Mouse (Mus musculus) liver, embryonic 16.5 days (tissue): ENCODE data around the gene Zbtb20. TPM values are rescaled to one million over a fixed set of nuclear protein-coding genes. Genes with fewer than 3 reads are reported as not detected.

ENCODE experiments used
- ATAC-seq: fragments of 200-750 bp; cut with Nextera tagmentation; 2 replicates; pipeline ENCODE4 v1.8.0; 2017; ENCODE audit warnings: low read depth, mild to moderate bottlenecking, moderate number of reproducible peaks, moderate library complexity
- H3K27ac ChIP-seq: fragments of 300-500 bp; sonication (generic); 2 replicates; pipeline ENCODE4 v1.5.1; 2014; ENCODE audit warnings: mild to moderate bottlenecking, low read length
- H3K27me3 ChIP-seq: fragments of 300-500 bp; sonication (generic); 2 replicates; pipeline ENCODE4 v1.6.1; 2014; ENCODE audit warnings: low read depth, low read length, mixed read lengths; ENCODE audit not compliant: control insufficient read depth, insufficient read depth
- H3K36me3 ChIP-seq: fragments of 300-500 bp; sonication (generic); 2 replicates; pipeline ENCODE4 v1.6.1; 2014; ENCODE audit warnings: mild to moderate bottlenecking; ENCODE audit not compliant: control insufficient read depth, insufficient read depth
- H3K4me1 ChIP-seq: fragments of 300-500 bp; sonication (generic); 2 replicates; pipeline ENCODE4 v1.6.1; 2014; ENCODE audit warnings: low read depth, low read length, mixed read lengths; ENCODE audit not compliant: control insufficient read depth
- H3K4me2 ChIP-seq: fragments of 300-500 bp; sonication (generic); 2 replicates; pipeline ENCODE4 v1.6.1; 2014; ENCODE audit warnings: low read depth, low read length, mixed read lengths
- H3K4me3 ChIP-seq: fragments of 300-500 bp; sonication (generic); 2 replicates; pipeline ENCODE4 v1.5.1; 2014; ENCODE audit warnings: low read depth, mild to moderate bottlenecking, low read length
- H3K9ac ChIP-seq: fragments of 300-500 bp; sonication (generic); 2 replicates; pipeline ENCODE4 v1.6.1; 2014; ENCODE audit warnings: low read depth, low read length
- H3K9me3 ChIP-seq: fragments of 300-500 bp; sonication (generic); replicated peaks from 2 replicates; pipeline ENCODE4 v1.6.1; 2016; ENCODE audit warnings: low read length; ENCODE audit not compliant: control insufficient read depth
- WGBS: fragments of 180-500 bp; shearing (Covaris S2); extraction: QIAGEN DNeasy Blood & Tissue Kit; methylation state at CpG from one replicate; pipeline ENCODE4 v1.1.7; 2014; ENCODE audit not compliant: insufficient replicate concordance; 5-methylcytosine and 5-hydroxymethylcytosine counted together
- polyA plus RNA-seq: library from polyadenylated mRNA; unstranded; fragments of >200 nt; fragmentation: Nextera tagmentation; extraction: Ambion mirVana; gene quantifications from 2 replicates; pipeline ENCODE4 v1.2.1, GENCODE M21; 2015

Zbtb20 gene
- polyA plus RNA-seq, 1 experiment from 2014 or later = 5.7 TPM

- Histone ChIP-seq H3K4me1 (no peaks in the 10 kb centered on the region), H3K27me3 (no peaks in the 10 kb centered on the region), H3K36me3 (no peaks in the 10 kb centered on the region), H3K4me3 (no peak overlapping the region), H3K9me3 (no peaks in the 10 kb centered on the region), H3K27ac (no peak overlapping the region), H3K9ac (no peak overlapping the region), H3K4me2 (no peak overlapping the region)
- 42% methylated on average over 1 of the region's 1 CpGs for WGBS
- no peak for ATAC-seq
Measured at GRCm38 (mm10) chr16:43256900-43257281, 381.2 kb downstream of the Zbtb20 start.

DNA sequence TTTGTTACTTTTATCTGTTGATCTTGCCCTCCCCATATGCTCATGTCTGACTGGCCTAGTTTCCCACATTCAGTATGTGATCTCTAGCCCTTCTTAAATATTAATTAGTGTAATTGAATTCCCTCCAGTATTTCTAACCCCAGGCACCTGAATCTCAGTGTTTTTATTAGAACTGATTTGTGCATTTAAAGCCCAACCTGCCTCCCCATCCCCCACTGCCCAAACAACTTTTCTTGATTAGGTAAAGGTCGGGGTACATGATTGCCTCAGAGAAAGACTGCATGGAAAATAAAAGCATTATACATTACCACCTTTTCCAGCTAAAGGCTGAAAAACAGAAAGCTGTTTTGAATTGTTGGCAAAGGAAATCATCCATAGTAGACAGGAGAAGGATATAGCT is 383.8 kb downstream of the Zbtb20 start:
- Histone ChIP-seq H3K9me3 (no peaks in the 10 kb centered on the region), H3K4me3 (no peak overlapping the region), H3K4me1 (no peaks in the 10 kb centered on the region), H3K4me2 (no peak overlapping the region), H3K27ac (no peak overlapping the region), H3K27me3 (no peaks in the 10 kb centered on the region), H3K36me3 (no peaks in the 10 kb centered on the region), H3K9ac (no peak overlapping the region)
- no peak for ATAC-seq
- 32% methylated on average over 1 of the region's 1 CpGs for WGBS

DNA sequence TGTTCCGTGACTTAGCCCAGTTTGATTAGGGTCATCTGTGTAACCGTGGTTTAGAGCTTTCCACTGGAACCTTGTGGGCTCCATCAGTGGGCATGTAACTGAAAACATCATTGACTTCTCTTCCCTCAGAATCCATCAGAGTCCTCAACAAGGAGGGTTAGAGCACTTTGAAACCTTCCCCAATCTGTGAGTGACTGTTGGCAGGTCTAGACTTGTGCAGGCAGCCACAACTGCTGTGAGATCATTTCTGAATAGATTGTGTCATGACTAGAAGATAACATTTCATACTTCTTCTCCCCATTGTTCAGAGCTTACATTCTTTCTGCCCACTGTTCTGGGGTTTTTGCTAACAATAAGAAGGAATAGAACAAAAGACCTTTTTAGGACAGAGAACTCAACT is 385.2 kb downstream of the Zbtb20 start:
- Histone ChIP-seq H3K9me3 (no peaks in the 10 kb centered on the region), H3K4me2 (no peak overlapping the region), H3K4me1 (no peaks in the 10 kb centered on the region), H3K36me3 (no peaks in the 10 kb centered on the region), H3K27me3 (no peaks in the 10 kb centered on the region), H3K4me3 (no peak overlapping the region), H3K9ac (no peak overlapping the region), H3K27ac (no peak overlapping the region)
- 59% methylated on average over 2 of the region's 2 CpGs for WGBS
- ATAC-seq = no peak

DNA sequence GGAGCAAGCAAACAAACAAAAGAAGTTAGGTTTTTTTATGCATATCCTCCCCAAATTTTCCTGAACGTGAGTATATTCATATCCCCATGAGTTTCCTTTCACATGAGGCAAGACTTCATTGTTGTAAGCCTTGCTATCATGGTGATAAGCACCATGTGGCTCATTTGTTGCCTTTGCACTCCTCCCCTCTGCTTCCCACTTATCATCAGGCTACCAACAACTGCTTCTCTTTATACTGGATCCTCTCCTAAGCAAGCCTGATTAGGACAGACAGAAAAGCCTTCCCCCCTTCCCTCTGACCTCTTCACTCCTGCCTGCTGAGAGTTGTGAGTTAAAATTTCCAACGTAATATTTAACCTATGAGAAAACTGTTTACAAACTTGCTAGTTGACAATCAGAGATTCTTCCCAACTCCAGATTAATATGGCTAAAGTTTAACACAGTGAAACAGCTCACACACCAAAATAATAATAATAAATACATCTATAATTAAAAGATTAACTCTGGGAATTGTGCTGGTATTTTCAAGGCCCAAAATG is 398.4 kb downstream of the Zbtb20 start:
- Histone ChIP-seq H3K36me3 (no peaks in the 10 kb centered on the region), H3K4me3 (no peak overlapping the region), H3K9me3 (no peaks in the 10 kb centered on the region), H3K27me3 (no peaks in the 10 kb centered on the region), H3K4me1 (no peaks in the 10 kb centered on the region), H3K4me2 (no peak overlapping the region), H3K9ac (no peak overlapping the region), H3K27ac (no peak overlapping the region)
- WGBS = 34% methylated on average over 2 of the region's 2 CpGs
- ATAC-seq = no peak

DNA sequence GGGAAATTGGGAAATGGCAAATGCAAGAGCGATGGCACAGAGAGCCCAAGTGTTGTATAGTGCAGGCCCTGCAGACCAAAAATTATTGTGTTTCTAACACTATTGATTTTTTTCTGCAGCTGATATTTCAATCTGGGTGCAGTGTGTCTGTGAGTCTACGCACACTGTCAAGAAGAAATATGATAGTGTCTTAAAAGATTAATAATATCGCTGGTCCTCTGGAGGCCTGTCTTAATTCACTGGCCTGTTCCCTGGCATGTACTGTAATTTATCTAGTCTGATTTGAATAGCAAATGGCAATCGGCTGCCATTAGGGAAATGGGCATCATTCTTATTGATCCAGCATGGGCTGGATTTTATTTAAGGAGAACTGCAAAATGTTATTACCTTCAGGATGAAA is 401.1 kb downstream of the Zbtb20 start:
- Histone ChIP-seq H3K36me3 (no peaks in the 10 kb centered on the region), H3K27ac (no peak overlapping the region), H3K9me3 (no peaks in the 10 kb centered on the region), H3K27me3 (no peaks in the 10 kb centered on the region), H3K4me2 (no peak overlapping the region), H3K9ac (no peak overlapping the region), H3K4me1 (no peaks in the 10 kb centered on the region), H3K4me3 (no peak overlapping the region)
- ATAC-seq = no peak
- 78% methylated on average over 4 of the region's 4 CpGs for WGBS

DNA sequence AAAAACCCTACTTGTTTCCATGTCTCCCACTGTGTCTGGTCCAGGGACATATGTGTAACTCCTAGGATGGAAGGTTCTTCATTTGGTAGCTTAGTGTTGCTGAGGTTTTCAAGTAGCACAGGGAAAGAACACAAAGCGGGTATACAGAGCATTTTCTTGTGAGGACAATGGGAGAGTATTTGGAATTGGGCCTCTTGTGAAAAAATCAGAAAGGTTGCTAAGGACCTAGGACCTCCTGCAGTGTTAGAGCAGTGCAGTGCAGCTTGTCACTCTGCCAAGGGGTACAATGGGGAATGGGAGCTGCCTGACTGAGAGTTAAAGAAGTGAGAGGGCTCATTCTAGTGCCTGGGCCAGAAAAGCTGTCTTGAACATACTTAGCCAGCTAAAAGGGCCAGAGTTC is 410.6 kb downstream of the Zbtb20 start:
- no peaks in the 10 kb centered on the region for H3K27me3 ChIP-seq
- WGBS = 58% methylated on average over 1 of the region's 1 CpGs
- no peaks in the 10 kb centered on the region for H3K36me3 ChIP-seq
- no peak overlapping the region for H3K27ac ChIP-seq
- no peaks in the 10 kb centered on the region for H3K9me3 ChIP-seq
- no peak overlapping the region for H3K4me3 ChIP-seq
- H3K4me1 ChIP-seq = no peaks in the 10 kb centered on the region
- no peak overlapping the region for H3K4me2 ChIP-seq
- no peak for ATAC-seq
- no peak overlapping the region for H3K9ac ChIP-seq

GRCm38 (mm10) chr16:43286783-43287383 is 411.2 kb downstream of the Zbtb20 start:
- ATAC-seq = peak; percentile 68
- H3K27me3 ChIP-seq = no peaks in the 10 kb centered on the region
- H3K9me3 ChIP-seq = no peaks in the 10 kb centered on the region
- no peak overlapping the region for H3K27ac ChIP-seq
- WGBS = 50% methylated on average over 1 of the region's 1 CpGs
- no peak overlapping the region for H3K9ac ChIP-seq
- no peak overlapping the region for H3K4me2 ChIP-seq
- H3K4me3 ChIP-seq = no peak overlapping the region
- H3K36me3 ChIP-seq = no peaks in the 10 kb centered on the region
- no peaks in the 10 kb centered on the region for H3K4me1 ChIP-seq

DNA sequence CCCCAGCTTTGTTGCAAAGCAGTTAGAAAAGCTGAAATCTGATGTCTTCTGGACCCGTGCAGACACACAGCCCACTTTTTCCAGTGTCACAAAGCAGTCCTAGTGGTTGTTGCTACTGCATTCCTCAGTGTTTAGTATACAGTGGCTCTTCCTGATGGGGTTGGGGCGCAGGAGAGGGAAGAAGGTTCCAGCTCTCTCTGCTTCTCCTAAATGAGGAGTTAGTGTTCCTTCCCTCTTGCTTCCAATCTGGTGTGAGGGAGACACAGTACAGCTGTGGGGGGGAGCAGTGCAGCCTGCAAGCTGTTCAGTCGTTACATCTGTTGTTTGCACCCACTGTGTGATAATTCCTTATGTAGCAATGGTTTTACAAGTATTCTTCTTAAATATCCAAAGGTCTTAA is 415.7 kb downstream of the Zbtb20 start:
- H3K4me3 ChIP-seq = no peak overlapping the region
- H3K27me3 ChIP-seq = no peaks in the 10 kb centered on the region
- no peak overlapping the region for H3K9ac ChIP-seq
- no peak for ATAC-seq
- no peaks in the 10 kb centered on the region for H3K4me1 ChIP-seq
- H3K4me2 ChIP-seq = no peak overlapping the region
- 53% methylated on average over 3 of the region's 3 CpGs for WGBS
- H3K27ac ChIP-seq = no peak overlapping the region
- no peaks in the 10 kb centered on the region for H3K36me3 ChIP-seq
- no peaks in the 10 kb centered on the region for H3K9me3 ChIP-seq

GRCm38 (mm10) chr16:43297953-43298596 is 422.4 kb downstream of the Zbtb20 start:
- no peaks in the 10 kb centered on the region for H3K36me3 ChIP-seq
- H3K9me3 ChIP-seq = no peaks in the 10 kb centered on the region
- peak; percentile 83 for ATAC-seq
- no peak overlapping the region for H3K9ac ChIP-seq
- no peak overlapping the region for H3K4me2 ChIP-seq
- 58% methylated on average over 5 of the region's 5 CpGs for WGBS
- no peaks in the 10 kb centered on the region for H3K4me1 ChIP-seq
- no peaks in the 10 kb centered on the region for H3K27me3 ChIP-seq
- no peak overlapping the region for H3K4me3 ChIP-seq
- peak overlapping the region; percentile 51; the same call in 1 of the 2 replicates for H3K27ac ChIP-seq
